Mouse (Mus musculus): Measurements from ENCODE around the gene Tysnd1.

- TF ChIP-seq CTCF (IDR thresholded peaks at IDR 0.05; ENCODE audit: low read depth, low read length) = no peak
- no peak for TF ChIP-seq GATA1 (IDR thresholded peaks at IDR 0.05; ENCODE audit: borderline replicate concordance, low read length)
These were observed 20.1 kb downstream of the Tysnd1 start for GRCm38 (mm10) chr10:61715462-61715837.

Data from G1E (cell line).